Mouse (Mus musculus): ENCODE results near the gene Lsm4.

Gene Lsm4

GRCm38 (mm10) chr8:70680039-70680438, 7.0 kb downstream of the Lsm4 start:
- DNase-seq, result no peak

- DNase-seq, result no peak
These were observed 8.4 kb downstream of the Lsm4 start for GRCm38 (mm10) chr8:70681410-70681809.

- DNase-seq, result peak; percentile 84
These were observed 9.1 kb downstream of the Lsm4 start for GRCm38 (mm10) chr8:70682193-70682592.

GRCm38 (mm10) chr8:70682692-70683091, 9.6 kb downstream of the Lsm4 start:
- no peak for DNase-seq

GRCm38 (mm10) chr8:70684291-70684690, 11.2 kb downstream of the Lsm4 start:
- DNase-seq, result no peak

GRCm38 (mm10) chr8:70687576-70687975, 14.5 kb downstream of the Lsm4 start:
- peak; percentile 62 for DNase-seq

GRCm38 (mm10) chr8:70688136-70688535, 15.1 kb downstream of the Lsm4 start:
- no peak for DNase-seq

- DNase-seq, result no peak
These were observed 16.9 kb downstream of the Lsm4 start for GRCm38 (mm10) chr8:70689892-70690390.

GRCm38 (mm10) chr8:70691230-70691629, 18.2 kb downstream of the Lsm4 start:
- no peak for DNase-seq

- DNase-seq, result no peak
These were observed 18.7 kb downstream of the Lsm4 start for GRCm38 (mm10) chr8:70691727-70692231.

GRCm38 (mm10) chr8:70693636-70694035, 20.6 kb downstream of the Lsm4 start:
- no peak for DNase-seq

- peak; percentile 83 for DNase-seq
These were observed 22.4 kb downstream of the Lsm4 start for GRCm38 (mm10) chr8:70695318-70696018.

- peak; percentile 84 for DNase-seq
These were observed 23.2 kb downstream of the Lsm4 start for GRCm38 (mm10) chr8:70696019-70696885.

GRCm38 (mm10) chr8:70696946-70697345, 23.9 kb downstream of the Lsm4 start:
- DNase-seq, result no peak

- DNase-seq, result no peak
These were observed 24.6 kb downstream of the Lsm4 start for GRCm38 (mm10) chr8:70697366-70698250.

- peak; percentile 100 for DNase-seq
These were observed 25.5 kb downstream of the Lsm4 start, which contains the start of gene Jund for GRCm38 (mm10) chr8:70698310-70699109. Gene Jund (plus strand): TSS chr8:70698949.

GRCm38 (mm10) chr8:70699116-70699833, 26.2 kb downstream of the Lsm4 start:
- DNase-seq, result no peak

GRCm38 (mm10) chr8:70699834-70700554, 26.9 kb downstream of the Lsm4 start:
- peak; percentile 83 for DNase-seq

- peak; percentile 95 for DNase-seq
These were observed 27.5 kb downstream of the Lsm4 start for GRCm38 (mm10) chr8:70700555-70700922.
